Mouse (Mus musculus) stomach, postnatal 0 days (tissue): ENCODE results near the gene Cep83.

ENCODE experiments used
- CTCF ChIP-seq: IDR thresholded peaks from 2 replicates; pipeline ENCODE4 v1.5.1; 2016; ENCODE audit warnings: antibody characterized with exemption, low read depth, mild to moderate bottlenecking, moderate library complexity
- EP300 ChIP-seq: optimal IDR thresholded peaks from 2 replicates; pipeline ENCODE3; 2016; ENCODE audit warnings: antibody characterized with exemption

- TF ChIP-seq CTCF (peak; percentile 38), EP300 (no peak)
Observed at GRCm38 (mm10) chr10:94710320-94710695, 21.9 kb downstream of the Cep83 start.
